Mouse (Mus musculus) urinary bladder, postnatal 10 days (tissue): ENCODE results near the gene Pygb.

Experiments used
- DNase-seq: peaks from one replicate; pipeline ENCODE4 v3.0.0; 2022; ENCODE audit warnings: low spot score

Gene Pygb

GRCm38 (mm10) chr2:150842049-150842461 is 55.5 kb downstream of the Pygb start:
- DNase-seq, result no peak

DNA sequence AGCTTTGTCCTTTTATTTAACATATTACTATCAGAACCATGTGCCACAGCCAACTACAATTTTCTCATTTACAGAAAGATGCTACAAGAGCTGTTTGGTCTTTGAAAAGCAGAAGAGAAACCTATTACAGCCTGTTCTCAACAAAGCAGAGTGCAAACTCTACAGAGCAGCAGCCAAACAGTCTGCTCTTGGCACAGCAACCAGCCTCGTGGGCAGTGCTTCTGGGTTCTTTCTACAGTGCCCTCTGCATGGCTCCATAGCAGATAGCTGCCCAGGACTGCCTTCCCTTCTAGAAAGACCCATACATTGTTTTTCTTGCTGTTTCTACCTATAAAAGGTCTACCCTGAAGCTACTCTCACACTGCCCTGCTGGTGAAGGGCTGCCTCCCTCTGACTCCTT is 58.3 kb downstream of the Pygb start:
- DNase-seq, result no peak

GRCm38 (mm10) chr2:150847436-150847995 is 61.0 kb downstream of the Pygb start:
- no peak for DNase-seq

- no peak for DNase-seq
Measured at GRCm38 (mm10) chr2:150851251-150851650, 64.7 kb downstream of the Pygb start.

GRCm38 (mm10) chr2:150855186-150855585 is 68.7 kb downstream of the Pygb start:
- DNase-seq, result no peak

GRCm38 (mm10) chr2:150858724-150859487 is 72.4 kb downstream of the Pygb start:
- no peak for DNase-seq

DNA sequence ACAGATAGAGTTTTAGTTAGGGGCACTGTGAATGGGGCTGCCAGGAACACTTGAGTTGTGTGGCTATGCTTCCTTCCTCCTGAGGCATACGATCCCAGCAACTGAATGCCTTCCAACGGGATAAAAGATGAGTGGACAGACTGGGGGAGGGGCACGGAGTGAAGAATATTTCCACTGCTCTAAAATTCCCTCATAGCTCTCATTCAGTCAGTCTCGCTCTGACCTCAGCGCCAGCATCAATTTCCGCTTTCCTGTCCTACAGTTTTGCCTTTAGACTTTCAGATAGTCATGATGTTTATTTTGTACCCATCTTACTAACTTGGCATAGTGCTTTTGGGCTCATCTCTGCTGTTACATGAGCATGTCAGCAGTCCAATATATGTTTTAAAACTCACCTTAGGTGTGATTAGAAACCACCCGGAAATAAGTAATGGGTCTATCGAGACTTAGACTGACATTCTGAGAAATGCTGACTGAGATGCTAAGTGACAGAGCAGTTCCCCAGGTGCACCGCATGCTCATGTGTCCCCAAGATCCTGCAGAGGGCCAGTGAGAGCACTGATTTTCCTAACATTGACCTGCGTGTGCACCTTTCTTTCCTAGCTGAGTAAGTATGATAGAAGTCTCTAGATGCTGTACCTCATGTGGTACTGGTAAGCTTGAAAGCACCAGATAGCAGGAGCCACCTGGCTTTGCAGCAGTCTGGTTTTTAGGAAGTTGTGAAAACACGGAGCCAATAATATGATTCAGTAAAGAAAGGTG is 73.4 kb downstream of the Pygb start:
- no peak for DNase-seq

DNA sequence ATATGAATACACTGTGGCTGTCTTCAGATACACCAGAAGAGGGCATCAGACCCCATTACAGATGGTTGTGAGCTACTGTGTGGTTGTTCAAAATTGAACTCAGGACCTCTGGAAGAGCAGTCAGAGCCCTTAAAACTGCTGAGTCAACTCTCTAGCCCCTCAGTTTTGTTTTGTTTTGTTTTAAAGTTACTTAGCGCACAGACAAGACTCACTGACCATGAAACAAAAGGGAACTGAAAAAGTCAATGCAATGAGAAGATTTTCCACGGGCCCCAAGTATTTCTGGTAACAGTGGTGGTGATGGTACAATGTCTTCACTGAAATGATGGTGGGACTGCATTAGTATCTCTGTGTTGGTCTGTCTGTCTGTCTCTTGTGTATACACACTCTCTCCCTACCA is 74.6 kb downstream of the Pygb start:
- no peak for DNase-seq

DNA sequence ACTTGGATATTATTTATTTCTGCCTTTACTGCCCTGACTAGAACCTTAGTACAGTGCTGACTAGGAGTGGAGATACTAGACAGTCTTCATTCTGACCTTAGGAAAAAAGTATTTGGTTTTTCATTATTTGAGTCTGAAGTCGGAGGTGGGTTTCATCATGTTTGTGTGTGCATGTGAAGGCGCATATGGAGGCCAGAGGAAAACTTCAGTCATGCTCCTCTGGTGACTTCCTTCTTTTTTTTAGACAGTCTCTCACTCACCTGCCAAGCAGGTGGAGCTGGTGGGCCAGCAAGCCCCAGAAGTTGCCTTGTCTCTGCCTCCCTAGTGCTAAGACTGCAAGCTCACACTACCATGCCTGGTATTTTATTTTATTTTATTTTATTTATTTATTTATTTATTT is 80.5 kb downstream of the Pygb start:
- DNase-seq, result no peak

DNA sequence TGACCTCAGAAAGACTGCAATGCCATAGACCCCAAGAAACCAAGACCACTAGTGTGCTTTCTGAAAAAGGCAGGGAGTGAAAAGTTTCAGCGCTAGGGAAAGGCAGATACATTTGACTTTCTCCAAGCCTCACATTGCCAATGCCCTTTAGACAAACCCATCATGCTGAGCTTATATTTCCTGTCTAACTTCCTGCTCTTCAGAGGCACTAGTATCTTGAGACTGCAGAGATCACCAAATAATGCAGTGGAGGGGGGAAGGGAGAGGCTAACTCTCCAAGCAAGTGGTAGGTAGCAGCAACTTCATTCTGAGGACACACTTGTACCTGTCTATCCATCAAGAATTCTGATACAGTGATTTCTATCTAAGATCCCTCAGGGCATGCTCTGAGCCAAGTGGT is 82.9 kb downstream of the Pygb start:
- no peak for DNase-seq

GRCm38 (mm10) chr2:150874508-150874907 is 88.0 kb downstream of the Pygb start:
- no peak for DNase-seq

GRCm38 (mm10) chr2:150875226-150875625 is 88.7 kb downstream of the Pygb start:
- DNase-seq, result no peak

- DNase-seq, result no peak
Measured at GRCm38 (mm10) chr2:150877561-150877960, 91.0 kb downstream of the Pygb start.
